Mouse (Mus musculus): Measurements from ENCODE around the gene Marveld2. TPM values are rescaled to one million over a fixed set of nuclear protein-coding genes. Genes with fewer than 3 reads are reported as not detected.
A peak's percentile ranks its signal among the peaks of the same experiment; 100 is the strongest.

Gene Marveld2
- polyA plus RNA-seq, 1 experiment from 2014 or later = 2.3 TPM

GRCm38 (mm10) chr13:100594041-100594792 lies 22.6 kb downstream of the Marveld2 start:
- no peaks in the 10 kb centered on the region for H3K9me3 ChIP-seq (replicated peaks)
- no peak for DNase-seq (ENCODE audit: low spot score)
- H3K27ac ChIP-seq (replicated peaks) = no peak overlapping the region
- no peaks in the 10 kb centered on the region for H3K27me3 ChIP-seq (ENCODE audit: low read depth, poor library complexity, severe bottlenecking)
- 62% methylated on average over 11 of the region's 17 CpGs for WGBS
- no peaks in the 10 kb centered on the region for H3K36me3 ChIP-seq
- H3K4me3 ChIP-seq = 0 out of 2 replicates have a peak overlapping the region, but pooled peaks have one; percentile 26
- no peaks in the 10 kb centered on the region for H3K4me1 ChIP-seq

DNA sequence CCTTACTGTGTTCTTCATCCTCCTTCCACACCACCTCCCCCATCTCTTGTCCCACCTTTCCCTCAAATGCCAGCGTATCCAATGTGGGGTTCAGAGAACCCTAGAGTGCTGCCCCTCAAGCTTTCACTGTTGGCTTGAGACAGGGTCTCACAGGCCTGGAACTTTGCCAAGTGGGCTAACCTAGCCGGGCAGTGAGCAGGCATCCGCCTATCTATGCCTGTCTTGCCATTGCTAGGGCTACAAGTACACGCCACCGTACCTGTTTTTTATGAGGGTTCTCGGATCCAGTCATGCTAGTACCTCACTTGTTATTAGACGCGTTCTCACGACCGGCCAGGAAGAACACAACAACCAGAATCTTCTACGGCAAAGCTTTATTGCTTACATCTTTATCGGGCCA lies 28.1 kb downstream of the Marveld2 start:
- H3K9me3 ChIP-seq (replicated peaks) = no peaks in the 10 kb centered on the region
- no peaks in the 10 kb centered on the region for H3K36me3 ChIP-seq
- no peaks in the 10 kb centered on the region for H3K4me1 ChIP-seq
- 88% methylated on average over 12 of the region's 12 CpGs for WGBS
- no peak overlapping the region for H3K4me3 ChIP-seq
- H3K27me3 ChIP-seq (ENCODE audit: low read depth, poor library complexity, severe bottlenecking) = no peaks in the 10 kb centered on the region
- DNase-seq (ENCODE audit: low spot score) = no peak
- no peak overlapping the region for H3K27ac ChIP-seq (replicated peaks)

DNA sequence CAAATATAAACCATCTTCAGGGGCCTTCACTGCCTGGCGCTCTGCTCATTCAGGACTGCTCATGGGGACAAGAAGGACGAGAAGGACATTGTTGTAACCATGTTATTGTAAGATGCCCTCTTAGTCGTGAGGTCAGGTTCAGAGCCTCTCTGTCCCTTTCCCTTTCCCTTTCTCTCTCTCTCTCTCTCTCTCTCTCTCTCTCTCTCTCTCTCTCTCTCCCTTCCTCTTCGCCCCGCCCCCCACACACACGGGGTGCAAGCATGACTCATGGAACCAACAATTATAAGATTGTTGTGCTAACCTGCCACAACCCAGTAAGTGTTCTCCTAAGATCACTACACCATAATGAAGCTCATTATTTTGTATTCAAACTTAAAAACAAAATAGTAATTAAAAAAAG lies 34.6 kb downstream of the Marveld2 start:
- 55% methylated on average over 6 of the region's 6 CpGs for WGBS
- Histone ChIP-seq H3K27me3 (ENCODE audit: low read depth, poor library complexity, severe bottlenecking) (no peaks in the 10 kb centered on the region), H3K4me1 (peaks cover 8% of the 10 kb centered on the region), H3K9me3 (replicated peaks) (no peaks in the 10 kb centered on the region), H3K27ac (replicated peaks) (no peak overlapping the region), H3K4me3 (no peak overlapping the region), H3K36me3 (no peaks in the 10 kb centered on the region)
- DNase-seq (ENCODE audit: low spot score) = no peak

DNA sequence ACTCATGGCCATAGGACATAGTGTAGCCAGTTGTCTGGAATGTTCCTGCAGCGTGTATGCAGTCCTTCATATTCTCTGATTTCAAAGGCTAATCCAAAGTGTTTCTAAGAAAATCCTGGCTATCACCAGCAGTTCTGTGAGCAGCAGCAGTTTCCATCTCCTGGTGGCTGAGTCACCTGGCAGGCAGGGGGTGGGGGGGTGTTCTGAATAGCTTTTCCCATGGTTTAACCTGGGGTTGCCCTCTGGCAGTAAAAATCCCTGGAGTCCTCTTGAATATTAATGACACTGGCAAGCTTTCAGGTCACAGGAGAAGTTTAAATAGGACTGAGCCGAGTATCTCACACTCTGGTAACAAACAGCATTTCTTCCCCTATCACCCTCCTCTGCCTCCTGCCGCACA lies 35.1 kb downstream of the Marveld2 start:
- Histone ChIP-seq H3K9me3 (replicated peaks) (no peaks in the 10 kb centered on the region), H3K27ac (replicated peaks) (no peak overlapping the region), H3K4me1 (peaks cover 8% of the 10 kb centered on the region), H3K36me3 (no peaks in the 10 kb centered on the region), H3K27me3 (ENCODE audit: low read depth, poor library complexity, severe bottlenecking) (no peaks in the 10 kb centered on the region), H3K4me3 (no peak overlapping the region)
- WGBS = 41% methylated on average over 3 of the region's 3 CpGs
- no peak for DNase-seq (ENCODE audit: low spot score)

DNA sequence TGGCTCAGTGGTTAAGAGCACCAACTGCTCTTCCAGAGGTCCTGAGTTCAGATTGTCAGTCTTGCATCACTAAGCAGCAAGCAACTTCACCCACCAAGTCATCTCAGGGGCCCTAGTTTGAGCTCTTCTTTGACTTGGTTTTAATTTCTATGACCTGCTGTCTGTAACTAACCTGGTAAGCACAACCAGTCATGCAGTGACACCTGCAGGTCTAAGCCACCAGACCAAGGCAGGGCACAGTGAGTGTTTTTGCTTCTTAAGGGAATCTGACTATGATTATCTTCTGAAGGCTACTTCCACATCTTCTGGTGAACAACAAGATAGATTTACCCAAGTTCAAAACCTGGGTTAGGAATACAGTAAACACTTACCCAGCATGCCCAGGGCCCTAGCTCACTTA lies 36.8 kb downstream of the Marveld2 start:
- DNase-seq (ENCODE audit: low spot score) = no peak
- Histone ChIP-seq H3K4me3 (no peak overlapping the region), H3K27me3 (ENCODE audit: low read depth, poor library complexity, severe bottlenecking) (no peaks in the 10 kb centered on the region), H3K36me3 (no peaks in the 10 kb centered on the region), H3K9me3 (replicated peaks) (no peaks in the 10 kb centered on the region), H3K27ac (replicated peaks) (no peak overlapping the region), H3K4me1 (peaks cover 8% of the 10 kb centered on the region)

DNA sequence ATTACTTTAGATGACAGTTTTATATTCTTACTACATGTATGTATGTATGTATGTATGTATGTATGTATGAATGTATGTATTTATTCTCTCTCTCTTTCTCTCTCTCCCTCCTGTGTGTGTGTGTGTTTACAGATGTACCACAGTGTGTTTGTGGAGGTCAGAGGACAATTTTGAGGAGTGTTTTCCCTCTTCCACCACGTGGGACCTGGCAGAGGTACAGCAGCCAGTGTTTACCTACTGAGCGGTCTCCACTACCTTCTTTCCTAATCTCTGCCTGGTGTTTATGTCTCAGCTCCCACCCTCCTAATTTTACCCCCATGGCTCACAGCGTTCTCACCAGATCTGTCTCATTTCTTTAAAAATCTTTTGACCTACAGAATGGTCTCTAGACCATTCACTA lies 37.6 kb downstream of the Marveld2 start:
- Histone ChIP-seq H3K4me1 (peaks cover 8% of the 10 kb centered on the region), H3K4me3 (no peak overlapping the region), H3K27ac (replicated peaks) (no peak overlapping the region), H3K36me3 (no peaks in the 10 kb centered on the region), H3K27me3 (ENCODE audit: low read depth, poor library complexity, severe bottlenecking) (no peaks in the 10 kb centered on the region), H3K9me3 (replicated peaks) (no peaks in the 10 kb centered on the region)
- WGBS = 70% methylated on average over 3 of the region's 3 CpGs
- no peak for DNase-seq (ENCODE audit: low spot score)

- H3K4me1 ChIP-seq = no peaks in the 10 kb centered on the region
- no peaks in the 10 kb centered on the region for H3K27me3 ChIP-seq (ENCODE audit: low read depth, poor library complexity, severe bottlenecking)
- DNase-seq (ENCODE audit: low spot score) = no peak
- H3K9me3 ChIP-seq (replicated peaks) = no peaks in the 10 kb centered on the region
- no peaks in the 10 kb centered on the region for H3K36me3 ChIP-seq
- no peak overlapping the region for H3K27ac ChIP-seq (replicated peaks)
- WGBS = 83% methylated on average over 2 of the region's 2 CpGs
- no peak overlapping the region for H3K4me3 ChIP-seq
These were observed 40.8 kb downstream of the Marveld2 start for GRCm38 (mm10) chr13:100575950-100576349.

GRCm38 (mm10) chr13:100570713-100571112 lies 46.1 kb downstream of the Marveld2 start:
- Histone ChIP-seq H3K4me3 (no peak overlapping the region), H3K36me3 (no peaks in the 10 kb centered on the region), H3K4me1 (no peaks in the 10 kb centered on the region), H3K27ac (replicated peaks) (no peak overlapping the region), H3K27me3 (ENCODE audit: low read depth, poor library complexity, severe bottlenecking) (no peaks in the 10 kb centered on the region), H3K9me3 (replicated peaks) (no peaks in the 10 kb centered on the region)
- no peak for DNase-seq (ENCODE audit: low spot score)
- 89% methylated on average over 2 of the region's 2 CpGs for WGBS

DNA sequence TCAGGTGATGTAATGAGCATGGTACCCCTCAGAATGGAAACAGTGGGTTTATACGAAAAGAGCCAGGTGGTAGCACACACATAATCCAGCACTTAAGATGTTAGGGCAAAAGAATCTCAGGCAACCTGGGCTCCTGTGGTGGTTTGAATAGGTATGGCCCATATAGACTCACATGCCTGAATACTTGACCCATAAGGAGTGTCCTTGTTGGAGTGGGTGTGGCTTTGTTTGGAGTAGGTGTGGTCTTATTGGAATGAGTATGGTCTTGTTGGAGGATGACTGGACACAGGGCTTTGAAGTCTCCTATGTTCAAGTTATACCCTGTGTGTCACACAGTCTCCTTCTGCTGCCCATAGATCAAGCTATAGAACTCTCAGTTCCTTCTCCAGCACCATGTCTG lies 48.4 kb downstream of the Marveld2 start:
- Histone ChIP-seq H3K36me3 (no peaks in the 10 kb centered on the region), H3K9me3 (replicated peaks) (no peaks in the 10 kb centered on the region), H3K4me3 (no peak overlapping the region), H3K4me1 (no peaks in the 10 kb centered on the region), H3K27ac (replicated peaks) (no peak overlapping the region), H3K27me3 (ENCODE audit: low read depth, poor library complexity, severe bottlenecking) (no peaks in the 10 kb centered on the region)
- 97% methylated on average over 1 of the region's 1 CpGs for WGBS
- DNase-seq (ENCODE audit: low spot score) = no peak

GRCm38 (mm10) chr13:100559449-100559848 lies 57.3 kb downstream of the Marveld2 start:
- H3K4me3 ChIP-seq = no peak overlapping the region
- H3K27me3 ChIP-seq (ENCODE audit: low read depth, poor library complexity, severe bottlenecking) = peaks cover 10% of the 10 kb centered on the region
- no peaks in the 10 kb centered on the region for H3K9me3 ChIP-seq (replicated peaks)
- no peaks in the 10 kb centered on the region for H3K36me3 ChIP-seq
- DNase-seq (ENCODE audit: low spot score) = no peak
- WGBS = 81% methylated on average over 9 of the region's 9 CpGs
- H3K27ac ChIP-seq (replicated peaks) = no peak overlapping the region
- no peaks in the 10 kb centered on the region for H3K4me1 ChIP-seq

DNA sequence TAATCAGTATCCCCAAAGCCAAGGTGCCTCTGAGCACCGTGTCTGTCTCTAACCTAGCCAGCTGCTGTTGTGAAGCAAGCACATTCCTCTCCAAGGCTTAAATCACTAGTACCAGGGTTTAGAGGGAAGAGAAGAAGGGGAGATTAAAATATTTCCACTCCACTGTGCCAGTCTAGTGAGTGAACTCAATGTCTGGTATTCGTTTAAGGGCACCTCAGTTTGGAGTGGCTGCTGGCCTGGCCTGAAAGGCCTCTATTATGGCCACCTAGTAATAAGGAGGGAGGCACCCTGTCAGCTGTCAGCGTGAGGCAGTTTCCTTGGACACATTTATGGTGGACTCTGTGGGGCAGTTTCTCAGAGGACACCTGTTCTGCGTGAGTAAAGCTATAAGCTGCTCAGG lies 59.8 kb downstream of the Marveld2 start:
- H3K27me3 ChIP-seq (ENCODE audit: low read depth, poor library complexity, severe bottlenecking) = peaks cover 34% of the 10 kb centered on the region
- no peak overlapping the region for H3K4me3 ChIP-seq
- H3K4me1 ChIP-seq = peaks cover 10% of the 10 kb centered on the region
- H3K27ac ChIP-seq (replicated peaks) = no peak overlapping the region
- no peaks in the 10 kb centered on the region for H3K36me3 ChIP-seq
- WGBS = 72% methylated on average over 4 of the region's 4 CpGs
- H3K9me3 ChIP-seq (replicated peaks) = no peaks in the 10 kb centered on the region
- no peak for DNase-seq (ENCODE audit: low spot score)

GRCm38 (mm10) chr13:100553042-100553437 lies 63.7 kb downstream of the Marveld2 start:
- H3K27ac ChIP-seq (replicated peaks) = no peak overlapping the region
- H3K27me3 ChIP-seq (ENCODE audit: low read depth, poor library complexity, severe bottlenecking) = peaks cover 67% of the 10 kb centered on the region
- H3K4me3 ChIP-seq = peak overlapping the region; percentile 75
- H3K36me3 ChIP-seq = no peaks in the 10 kb centered on the region
- DNase-seq (ENCODE audit: low spot score) = no peak
- no peaks in the 10 kb centered on the region for H3K9me3 ChIP-seq (replicated peaks)
- WGBS = 5% methylated on average over 12 of the region's 12 CpGs
- peaks cover 20% of the 10 kb centered on the region for H3K4me1 ChIP-seq

DNA sequence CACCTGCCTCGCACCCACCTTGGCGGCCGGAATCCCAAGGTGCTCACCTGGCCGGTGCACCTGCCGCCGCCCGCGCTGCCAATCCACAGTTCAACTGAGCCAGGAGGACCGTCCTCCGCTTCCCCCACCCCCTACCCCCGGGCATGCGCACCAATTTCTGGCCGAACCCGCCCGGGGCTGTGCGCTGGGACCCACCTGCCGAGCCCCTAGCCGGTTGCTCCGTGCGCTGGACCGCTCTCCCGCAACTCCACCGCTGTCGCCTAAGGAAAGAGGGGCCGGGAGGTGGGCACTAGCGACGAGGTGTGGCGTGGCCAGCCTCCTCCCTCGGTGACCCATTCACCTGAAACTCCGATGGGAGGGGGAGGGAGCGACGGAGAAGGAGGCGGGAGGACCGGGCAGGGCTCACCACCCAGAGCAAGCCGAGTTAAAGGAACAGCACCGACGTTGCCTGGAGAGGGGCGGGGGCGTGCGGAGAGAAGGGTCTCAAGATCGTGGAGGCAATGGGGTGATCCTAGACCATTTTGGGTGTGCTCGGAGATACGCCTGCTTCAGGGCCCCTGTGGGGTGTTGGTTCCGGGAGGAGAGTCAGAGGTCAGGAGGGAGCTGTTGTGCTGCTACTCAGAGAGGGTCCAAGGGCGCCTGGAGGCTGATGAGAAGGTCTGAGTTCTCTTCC lies 64.3 kb downstream of the Marveld2 start, which contains the start of gene Ocln:
Gene Ocln (minus strand): TSS at position 350 of the 673 bp plus-strand sequence.
- Histone ChIP-seq H3K9me3 (replicated peaks) (no peaks in the 10 kb centered on the region), H3K4me3 (peak within 1 kb of the TSS; percentile 75), H3K36me3 (no peaks in the 10 kb centered on the region), H3K27ac (replicated peaks) (no peak within 1 kb of the TSS; the same call in 1 of the 2 replicates), H3K4me1 (peaks cover 20% of the 10 kb centered on the region), H3K27me3 (ENCODE audit: low read depth, poor library complexity, severe bottlenecking) (peaks cover 67% of the 10 kb centered on the region)
- under 1% methylated on average over 45 of the region's 45 CpGs for WGBS
- peak; percentile 57 for DNase-seq (ENCODE audit: low spot score)
